Mouse (Mus musculus) kidney, embryonic 16.5 days (tissue): ENCODE data around the gene Cd244a. TPM values are rescaled to one million over a fixed set of nuclear protein-coding genes. Genes with fewer than 3 reads are reported as not detected.

Source experiments
- microRNA-seq: library from miRNA; unstranded; fragments of <30 nt; microRNA quantifications from one replicate; pipeline ENCODE4, GENCODE M21; 2016
- polyA plus RNA-seq: library from polyadenylated mRNA; unstranded; fragments of >200 nt; fragmentation: Nextera tagmentation; extraction: Ambion mirVana; gene quantifications from 2 replicates; pipeline ENCODE4 v1.2.1, GENCODE M21; 2015

The Cd244a gene
- polyA plus RNA-seq, 1 experiment from 2014 or later: 0.07 TPM

Small RNAs within 50 kb of the gene (microRNA-seq; reads per million reads assigned to microRNA genes)
- gene Mir7683: not detected

Other genes starting within 250 kb of the Cd244a start
- 57.0 and 59.5 TPM in 2 replicates for gene Dedd, start 230.0 kb upstream of the Cd244a start, polyA plus RNA-seq
- gene Nit1, start 213.5 kb upstream of the Cd244a start, polyA plus RNA-seq: 60.6 and 63.3 TPM in 2 replicates
- gene Pfdn2, start 213.5 kb upstream of the Cd244a start, polyA plus RNA-seq: 99.2 and 103 TPM in 2 replicates
- 4.2 and 4.3 TPM in 2 replicates for gene Klhdc9, start 198.4 kb upstream of the Cd244a start, polyA plus RNA-seq
- 4.7 and 4.8 TPM in 2 replicates for gene Nectin4, start 189.1 kb upstream of the Cd244a start, polyA plus RNA-seq
- 1.1 and 1.6 TPM in 2 replicates for gene Arhgap30, start 170.2 kb upstream of the Cd244a start, polyA plus RNA-seq
- 84.8 and 90.9 TPM in 2 replicates for gene Usf1, start 147.9 kb upstream of the Cd244a start, polyA plus RNA-seq
- gene Tstd1, start 140.3 kb upstream of the Cd244a start, polyA plus RNA-seq: 6.6 and 7.0 TPM in 2 replicates
- gene F11r, start 121.7 kb upstream of the Cd244a start, polyA plus RNA-seq: 156 and 167 TPM in 2 replicates
- gene Alyref2, start 55.7 kb upstream of the Cd244a start, polyA plus RNA-seq: 13.0 and 13.4 TPM in 2 replicates
- gene Itln1, start 23.9 kb upstream of the Cd244a start, polyA plus RNA-seq: not detected in 2 replicates
- 0.35 and 0.44 TPM in 2 replicates for gene Ly9, start 48.2 kb downstream of the Cd244a start, polyA plus RNA-seq
- not detected in 2 replicates for gene Slamf7, start 93.8 kb downstream of the Cd244a start, polyA plus RNA-seq
- 2.3 and 2.8 TPM in 2 replicates for gene Cd48, start 122.8 kb downstream of the Cd244a start, polyA plus RNA-seq
- gene Slamf1, start 207.9 kb downstream of the Cd244a start, polyA plus RNA-seq: 0.07 and 0.08 TPM in 2 replicates